Mouse (Mus musculus): ENCODE results near the gene Sp9. TPM values are rescaled to one million over a fixed set of nuclear protein-coding genes. Genes with fewer than 3 reads are reported as not detected.
A peak's percentile ranks its signal among the peaks of the same experiment; 100 is the strongest.

The Sp9 gene
- 0.06 TPM in 1 of 2 replicates, not detected in the other for polyA plus RNA-seq (2015; fragmentation: Nextera tagmentation; extraction: Ambion mirVana)

GRCm38 (mm10) chr2:73271459-73272161, at the start of gene Sp9:
Sp9 (plus strand) TSS chr2:73271925.
- Histone ChIP-seq H3K36me3 (no peaks in the 10 kb centered on the region), H3K4me2 (peak within 1 kb of the TSS; percentile 70), H3K4me1 (peaks cover 52% of the 10 kb centered on the region), H3K27me3 (peaks cover 89% of the 10 kb centered on the region), H3K9me3 (replicated peaks) (no peaks in the 10 kb centered on the region), H3K4me3 (replicated peaks) (peak within 1 kb of the TSS; percentile 40), H3K9ac (no peak within 1 kb of the TSS), H3K27ac (no peak within 1 kb of the TSS)
- ATAC-seq (replicated peaks; ENCODE audit: low FRiP score) = peak; percentile 75
- WGBS = under 1% methylated on average over 48 of the region's 48 CpGs

- ATAC-seq (replicated peaks; ENCODE audit: low FRiP score) = no peak
- Histone ChIP-seq H3K9me3 (replicated peaks) (no peaks in the 10 kb centered on the region), H3K27me3 (no peaks in the 10 kb centered on the region), H3K27ac (no peak overlapping the region), H3K4me2 (no peak overlapping the region), H3K9ac (no peak overlapping the region), H3K36me3 (no peaks in the 10 kb centered on the region), H3K4me3 (replicated peaks) (no peak overlapping the region), H3K4me1 (no peaks in the 10 kb centered on the region)
- 66% methylated on average over 3 of the region's 3 CpGs for WGBS
Observed at GRCm38 (mm10) chr2:73231081-73231480, 40.6 kb upstream of the Sp9 start.

- no peak overlapping the region for H3K9ac ChIP-seq
- no peak for ATAC-seq (replicated peaks; ENCODE audit: low FRiP score)
- no peaks in the 10 kb centered on the region for H3K9me3 ChIP-seq (replicated peaks)
- 87% methylated on average over 4 of the region's 4 CpGs for WGBS
- no peak overlapping the region for H3K4me2 ChIP-seq
- H3K27ac ChIP-seq = no peak overlapping the region
- H3K36me3 ChIP-seq = no peaks in the 10 kb centered on the region
- H3K4me3 ChIP-seq (replicated peaks) = no peak overlapping the region
- no peaks in the 10 kb centered on the region for H3K4me1 ChIP-seq
- no peaks in the 10 kb centered on the region for H3K27me3 ChIP-seq
Observed at GRCm38 (mm10) chr2:73241299-73241698, 30.4 kb upstream of the Sp9 start.

DNA sequence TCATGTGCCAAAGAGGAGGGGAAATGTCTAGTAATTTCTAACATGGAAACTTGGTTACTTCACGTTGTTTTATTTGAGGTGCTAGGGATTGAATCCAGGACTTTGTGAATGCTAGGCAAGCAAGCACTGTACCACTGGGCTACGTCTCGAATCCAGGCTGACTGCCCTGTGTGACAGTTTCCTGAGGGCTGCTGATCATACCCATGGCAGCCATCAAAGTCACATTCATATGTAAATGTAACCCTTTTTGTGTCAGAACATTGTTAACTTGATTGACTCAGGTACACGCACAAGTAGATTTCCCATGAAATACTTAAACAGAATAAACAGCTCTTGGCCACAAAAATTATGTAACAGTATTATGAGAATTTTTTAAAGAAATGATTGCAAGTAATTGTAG, 23.0 kb upstream of the Sp9 start:
- Histone ChIP-seq H3K9me3 (replicated peaks) (peaks cover 6% of the 10 kb centered on the region; the same call in 1 of the 2 replicates), H3K4me1 (no peaks in the 10 kb centered on the region), H3K4me2 (no peak overlapping the region), H3K27ac (no peak overlapping the region), H3K27me3 (no peaks in the 10 kb centered on the region), H3K4me3 (replicated peaks) (no peak overlapping the region), H3K36me3 (no peaks in the 10 kb centered on the region), H3K9ac (no peak overlapping the region)
- 69% methylated on average over 4 of the region's 4 CpGs for WGBS
- no peak for ATAC-seq (replicated peaks; ENCODE audit: low FRiP score)

- Histone ChIP-seq H3K27me3 (peaks cover 70% of the 10 kb centered on the region), H3K9ac (peak overlapping the region; percentile 1; the same call in 1 of the 2 replicates), H3K4me3 (replicated peaks) (peak overlapping the region; percentile 53), H3K4me2 (peak overlapping the region; percentile 89), H3K4me1 (peaks cover 21% of the 10 kb centered on the region), H3K36me3 (no peaks in the 10 kb centered on the region), H3K27ac (no peak overlapping the region), H3K9me3 (replicated peaks) (no peaks in the 10 kb centered on the region)
- no peak for ATAC-seq (replicated peaks; ENCODE audit: low FRiP score)
- 6% methylated on average over 16 of the region's 16 CpGs for WGBS
Observed at GRCm38 (mm10) chr2:73263172-73263765, 8.5 kb upstream of the Sp9 start.

GRCm38 (mm10) chr2:73263794-73264610, 7.7 kb upstream of the Sp9 start:
- Histone ChIP-seq H3K27me3 (peaks cover 73% of the 10 kb centered on the region), H3K27ac (no peak overlapping the region), H3K9ac (peak overlapping the region; percentile 1; the same call in 1 of the 2 replicates), H3K4me3 (replicated peaks) (peak overlapping the region; percentile 53), H3K36me3 (no peaks in the 10 kb centered on the region), H3K4me2 (peak overlapping the region; percentile 89), H3K9me3 (replicated peaks) (no peaks in the 10 kb centered on the region), H3K4me1 (peaks cover 21% of the 10 kb centered on the region)
- ATAC-seq (replicated peaks; ENCODE audit: low FRiP score) = peak; percentile 52; the same call in 1 of the 2 replicates
- WGBS = 1% methylated on average over 38 of the region's 38 CpGs

DNA sequence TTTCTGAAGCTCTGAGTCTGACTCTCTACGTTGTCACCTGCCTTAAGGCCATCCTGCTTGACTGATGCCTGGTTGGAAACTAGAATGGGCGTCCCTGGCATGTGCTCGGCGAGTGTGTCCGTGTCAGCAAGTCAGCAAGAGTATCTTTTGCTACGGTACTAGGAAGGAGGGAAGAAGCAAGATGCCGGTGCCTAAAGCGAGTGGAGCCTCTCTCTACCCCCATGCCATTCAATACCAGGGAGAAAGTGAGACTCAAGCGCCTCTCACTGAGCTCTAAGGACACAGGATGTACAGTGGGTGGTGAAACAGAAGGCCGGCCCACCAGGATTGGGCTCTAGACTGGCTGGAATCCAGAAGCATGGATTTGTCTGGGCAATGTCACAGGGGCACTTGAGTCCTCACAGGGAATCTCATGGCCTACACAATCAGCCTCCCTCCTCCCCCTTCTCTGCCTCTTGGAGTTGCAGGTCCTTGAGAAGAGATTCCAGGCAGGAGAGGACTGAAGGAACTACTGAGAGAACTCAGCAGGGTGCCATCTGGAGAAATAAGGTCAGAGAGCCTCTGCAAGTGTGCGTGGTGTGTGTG, 7.0 kb upstream of the Sp9 start:
- ATAC-seq (replicated peaks; ENCODE audit: low FRiP score) = no peak
- Histone ChIP-seq H3K4me2 (peak overlapping the region; percentile 89), H3K9ac (no peak overlapping the region), H3K4me3 (replicated peaks) (peak overlapping the region; percentile 53), H3K36me3 (no peaks in the 10 kb centered on the region), H3K9me3 (replicated peaks) (no peaks in the 10 kb centered on the region), H3K27me3 (peaks cover 78% of the 10 kb centered on the region), H3K4me1 (peaks cover 23% of the 10 kb centered on the region), H3K27ac (no peak overlapping the region)
- WGBS = 8% methylated on average over 11 of the region's 11 CpGs

DNA sequence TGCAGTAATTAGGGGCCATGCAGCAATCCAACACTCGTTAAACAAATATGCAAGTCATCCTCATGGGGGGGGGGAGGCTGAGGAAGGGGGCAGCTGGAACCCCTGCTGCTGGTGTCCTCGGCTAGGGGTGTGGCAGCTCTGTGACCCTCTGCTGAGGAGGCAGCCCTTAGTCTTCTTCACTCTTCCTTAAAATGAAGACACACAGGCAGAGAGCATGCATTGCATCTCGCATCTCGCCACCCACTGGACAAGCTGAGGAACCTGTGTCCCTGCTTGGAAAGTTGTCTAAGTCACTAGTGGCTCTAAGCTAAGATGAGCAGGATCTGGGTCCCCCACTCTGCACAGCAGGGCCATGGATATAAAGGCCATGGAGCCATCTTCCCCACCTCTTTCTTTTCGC, 5.7 kb upstream of the Sp9 start:
- Histone ChIP-seq H3K4me1 (peaks cover 34% of the 10 kb centered on the region), H3K27ac (no peak overlapping the region), H3K4me2 (no peak overlapping the region), H3K9me3 (replicated peaks) (no peaks in the 10 kb centered on the region), H3K36me3 (no peaks in the 10 kb centered on the region), H3K27me3 (peaks cover 91% of the 10 kb centered on the region), H3K4me3 (replicated peaks) (no peak overlapping the region), H3K9ac (no peak overlapping the region)
- ATAC-seq (replicated peaks; ENCODE audit: low FRiP score) = no peak
- WGBS = 5% methylated on average over 5 of the region's 5 CpGs

GRCm38 (mm10) chr2:73266623-73267022, 5.1 kb upstream of the Sp9 start:
- Histone ChIP-seq H3K4me2 (no peak overlapping the region), H3K27me3 (peaks cover 96% of the 10 kb centered on the region), H3K4me1 (peaks cover 40% of the 10 kb centered on the region), H3K36me3 (no peaks in the 10 kb centered on the region), H3K9ac (no peak overlapping the region), H3K27ac (no peak overlapping the region), H3K9me3 (replicated peaks) (no peaks in the 10 kb centered on the region), H3K4me3 (replicated peaks) (no peak overlapping the region)
- WGBS = 39% methylated on average over 1 of the region's 1 CpGs
- no peak for ATAC-seq (replicated peaks; ENCODE audit: low FRiP score)

- WGBS = 17% methylated on average over 3 of the region's 3 CpGs
- no peak for ATAC-seq (replicated peaks; ENCODE audit: low FRiP score)
- no peak overlapping the region for H3K4me2 ChIP-seq
- H3K27ac ChIP-seq = no peak overlapping the region
- no peaks in the 10 kb centered on the region for H3K36me3 ChIP-seq
- H3K9ac ChIP-seq = no peak overlapping the region
- no peak overlapping the region for H3K4me3 ChIP-seq (replicated peaks)
- H3K27me3 ChIP-seq = peaks cover 96% of the 10 kb centered on the region
- H3K9me3 ChIP-seq (replicated peaks) = no peaks in the 10 kb centered on the region
- H3K4me1 ChIP-seq = peaks cover 46% of the 10 kb centered on the region
Observed at GRCm38 (mm10) chr2:73267231-73267630, 4.5 kb upstream of the Sp9 start.

DNA sequence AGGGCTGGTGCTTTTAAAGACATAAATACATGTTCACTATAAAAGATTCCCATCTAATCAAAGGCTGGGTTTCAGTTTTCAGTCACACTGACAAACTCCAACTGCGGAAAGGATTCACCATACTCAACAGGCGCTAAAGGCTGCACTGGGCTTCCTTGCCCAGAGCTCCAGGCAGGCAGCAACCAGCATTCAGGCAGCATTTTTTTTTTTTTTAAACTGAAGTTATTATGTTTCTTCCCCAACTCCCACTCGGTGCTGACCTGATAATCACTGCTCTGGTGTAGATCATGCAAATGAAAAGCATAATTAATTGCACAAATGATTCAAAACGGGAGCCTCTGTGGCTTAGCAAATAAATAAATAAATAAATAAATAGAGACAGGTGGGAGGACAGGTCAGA, 3.9 kb upstream of the Sp9 start:
- H3K4me3 ChIP-seq (replicated peaks) = no peak overlapping the region
- ATAC-seq (replicated peaks; ENCODE audit: low FRiP score) = no peak
- no peaks in the 10 kb centered on the region for H3K9me3 ChIP-seq (replicated peaks)
- peaks cover 52% of the 10 kb centered on the region for H3K4me1 ChIP-seq
- H3K36me3 ChIP-seq = no peaks in the 10 kb centered on the region
- no peak overlapping the region for H3K4me2 ChIP-seq
- WGBS = 3% methylated on average over 4 of the region's 4 CpGs
- H3K27ac ChIP-seq = no peak overlapping the region
- no peak overlapping the region for H3K9ac ChIP-seq
- peaks cover 96% of the 10 kb centered on the region for H3K27me3 ChIP-seq

GRCm38 (mm10) chr2:73268281-73268680, 3.4 kb upstream of the Sp9 start:
- no peak overlapping the region for H3K4me2 ChIP-seq
- H3K27me3 ChIP-seq = peaks cover 96% of the 10 kb centered on the region
- no peaks in the 10 kb centered on the region for H3K9me3 ChIP-seq (replicated peaks)
- ATAC-seq (replicated peaks; ENCODE audit: low FRiP score) = no peak
- H3K4me1 ChIP-seq = peaks cover 53% of the 10 kb centered on the region
- H3K9ac ChIP-seq = no peak overlapping the region
- WGBS = 2% methylated on average over 12 of the region's 12 CpGs
- no peak overlapping the region for H3K27ac ChIP-seq
- no peaks in the 10 kb centered on the region for H3K36me3 ChIP-seq
- H3K4me3 ChIP-seq (replicated peaks) = no peak overlapping the region

Data from kidney, embryonic 15.5 days (tissue).